Mouse (Mus musculus): ENCODE results near the gene Hydin. TPM values are rescaled to one million over a fixed set of nuclear protein-coding genes. Genes with fewer than 3 reads are reported as not detected.

Gene Hydin
- total and polyA plus RNA-seq, 3 experiments = 9.5 to 17.3 (median 9.8) TPM

- Histone ChIP-seq H3K4me2 (ENCODE audit: insufficient read depth, low read depth, poor library complexity, severe bottlenecking) (no peak overlapping the region), H3K9ac (ENCODE audit: insufficient read depth, low read depth) (no peak overlapping the region), H3K27me3 (replicated peaks) (no peaks in the 10 kb centered on the region), H3K9me3 (replicated peaks; ENCODE audit: low read length) (peaks cover 6% of the 10 kb centered on the region), H3K27ac (ENCODE audit: insufficient read depth, low read depth) (peak overlapping the region; percentile 29; the same call in 1 of the 2 replicates), H3K4me1 (ENCODE audit: control insufficient read depth in 1 of 2, insufficient read depth in 2 of 2) (peaks cover 14 to 20% of the 10 kb centered on the region in 2 experiments), H3K36me3 (replicated peaks in 1 of 2; ENCODE audit: control insufficient read depth in 1 of 2, insufficient read depth in 1 of 2, low read length in 1 of 2) (peaks cover 0 to 51% of the 10 kb centered on the region in 2 experiments), H3K4me3 (replicated peaks in 1 of 3; ENCODE audit: low read depth in 2 of 3, low read length in 2 of 3, poor library complexity in 1 of 3) (no peak overlapping the region), H3K79me2 (replicated peaks; ENCODE audit: control insufficient read depth, extremely low read depth, insufficient read depth, poor library complexity, severe bottlenecking) (no peaks in the 10 kb centered on the region)
- in situ Hi-C loops (cut with MboI; ENCODE audit: low pct_ligation_motif_present, low pct_unique_long_range_greater_than_20kb, low sequenced_read_pairs) (no loop called here), dilution Hi-C loops (cut with MboI; ENCODE audit: extremely low pct_ligation_motif_present, extremely low pct_unique_long_range_greater_than_20kb, low sequenced_read_pairs) (no loop called here)
- DNase-seq (ENCODE audit: extremely low read depth) = peak; percentile 51
- TF ChIP-seq BHLHE40 (IDR thresholded peaks at IDR 0.05; ENCODE audit: low read depth, low read length) = peak; percentile 66
- 0 out of 2 replicates have a peak, but pooled peaks have one; percentile 30 for TF ChIP-seq MAX (IDR thresholded peaks at IDR 0.05; ENCODE audit: low read length)
- peak; percentile 95 for TF ChIP-seq SIN3A (IDR thresholded peaks at IDR 0.05; ENCODE audit: low read length)
- 0 out of 2 replicates have a peak, but pooled peaks have one; percentile 10 for TF ChIP-seq ELF1 (IDR thresholded peaks at IDR 0.05; ENCODE audit: low read depth, low read length)
- TF ChIP-seq MAFK (IDR thresholded peaks at IDR 0.05; ENCODE audit: insufficient replicate concordance, low read length) = peak; percentile 96
- peak; percentile 86 for TF ChIP-seq ETS1 (conservative IDR thresholded peaks at IDR 0.05; ENCODE audit: low read depth, low read length)
- peak; percentile 41; the same call in 1 of the 2 replicates for TF ChIP-seq JUN (IDR thresholded peaks at IDR 0.05; ENCODE audit: insufficient read depth, low read depth, low read length)
- 0 out of 2 replicates have a peak, but pooled peaks have one; percentile 47 for TF ChIP-seq MYC (IDR thresholded peaks at IDR 0.05; ENCODE audit: low read depth, low read length)
- TF ChIP-seq MXI1 (IDR thresholded peaks at IDR 0.05; ENCODE audit: low read depth, low read length) = no peak
- peak; percentile 34; the same call in 1 of the 2 replicates for TF ChIP-seq EP300 (IDR thresholded peaks at IDR 0.05; ENCODE audit: low read length)
- TF ChIP-seq JUND (conservative IDR thresholded peaks at IDR 0.05; ENCODE audit: low read depth, low read length) = peak; percentile 52
- TF ChIP-seq ZMIZ1 (IDR thresholded peaks at IDR 0.05; ENCODE audit: low read depth, low read length) = no peak
- no peak; the same call in 1 of the 2 replicates for TF ChIP-seq USF1 (IDR thresholded peaks at IDR 0.05; ENCODE audit: low read depth, low read length)
- peak; percentile 43; the same call in 1 of the 2 replicates for TF ChIP-seq MEF2A (IDR thresholded peaks at IDR 0.05; ENCODE audit: borderline replicate concordance, low read depth, low read length)
- TF ChIP-seq HCFC1 (IDR thresholded peaks at IDR 0.05; ENCODE audit: low read depth, low read length) = peak; percentile 68
- TF ChIP-seq CHD2 (IDR thresholded peaks at IDR 0.05; ENCODE audit: low read length) = peak; percentile 44; the same call in 1 of the 2 replicates
- TF ChIP-seq CHD1 (IDR thresholded peaks at IDR 0.05; ENCODE audit: low read depth, low read length) = no peak
- peak; percentile 42; the same call in 1 of the 2 replicates for TF ChIP-seq TCF12 (IDR thresholded peaks at IDR 0.05; ENCODE audit: low read depth, low read length)
- peak; percentile 81 for TF ChIP-seq IRF4 (IDR thresholded peaks at IDR 0.05; ENCODE audit: low read depth, low read length)
Measured at GRCm38 (mm10) chr8:110457424-110457823, 190.6 kb downstream of the Hydin start.

DNA sequence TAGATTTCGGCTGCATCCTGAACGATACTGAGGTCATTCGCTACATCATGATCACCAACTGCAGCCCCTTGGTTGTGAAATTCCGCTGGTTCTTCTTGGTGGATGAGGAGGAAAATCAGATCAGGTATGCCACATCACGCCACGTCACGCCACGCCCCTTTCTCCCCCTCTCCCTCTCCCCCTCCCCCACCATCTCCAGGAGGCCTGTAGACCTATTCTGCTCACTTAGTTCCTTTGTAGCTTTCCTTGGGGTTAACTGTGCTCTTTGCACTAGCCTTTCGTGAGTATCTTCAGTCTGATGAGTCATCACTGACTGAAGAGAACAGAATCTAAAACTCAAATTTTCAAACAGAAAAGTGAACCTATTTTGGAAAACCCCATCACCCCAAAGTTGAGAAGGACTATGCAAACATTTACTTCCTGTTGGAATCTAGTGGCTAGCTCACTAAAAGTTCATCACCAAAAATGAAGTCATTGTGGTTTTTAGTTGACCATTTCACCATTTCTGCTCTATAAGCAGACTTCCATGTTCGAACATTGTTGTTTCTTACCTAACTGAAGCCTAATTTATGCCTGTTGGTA, 195.9 kb downstream of the Hydin start:
- Histone ChIP-seq H3K27ac (ENCODE audit: insufficient read depth, low read depth) (peak overlapping the region; percentile 99), H3K27me3 (replicated peaks) (no peaks in the 10 kb centered on the region), H3K79me2 (replicated peaks; ENCODE audit: control insufficient read depth, extremely low read depth, insufficient read depth, poor library complexity, severe bottlenecking) (no peaks in the 10 kb centered on the region), H3K9ac (ENCODE audit: insufficient read depth, low read depth) (peak overlapping the region; percentile 79), H3K4me1 (ENCODE audit: control insufficient read depth in 1 of 2, insufficient read depth in 2 of 2) (peaks cover 17 to 40% of the 10 kb centered on the region in 2 experiments), H3K4me2 (ENCODE audit: insufficient read depth, low read depth, poor library complexity, severe bottlenecking) (peak overlapping the region; percentile 90), H3K4me3 (replicated peaks in 1 of 3; ENCODE audit: low read depth in 2 of 3, low read length in 2 of 3, poor library complexity in 1 of 3) (no peak overlapping the region), H3K9me3 (replicated peaks; ENCODE audit: low read length) (peaks cover 8% of the 10 kb centered on the region), H3K36me3 (replicated peaks in 1 of 2; ENCODE audit: control insufficient read depth in 1 of 2, insufficient read depth in 1 of 2, low read length in 1 of 2) (peaks cover 0 to 38% of the 10 kb centered on the region in 2 experiments)
- in situ Hi-C loops (cut with MboI; ENCODE audit: low pct_ligation_motif_present, low pct_unique_long_range_greater_than_20kb, low sequenced_read_pairs) (no loop called here), dilution Hi-C loops (cut with MboI; ENCODE audit: extremely low pct_ligation_motif_present, extremely low pct_unique_long_range_greater_than_20kb, low sequenced_read_pairs) (no loop called here)
- DNase-seq (ENCODE audit: extremely low read depth) = peak; percentile 87
- TF ChIP-seq E2F4 (IDR thresholded peaks at IDR 0.05; ENCODE audit: insufficient replicate concordance, low read depth, low read length) (0 out of 2 replicates have a peak, but pooled peaks have one; percentile 11), MYC (IDR thresholded peaks at IDR 0.05; ENCODE audit: low read depth, low read length) (peak; percentile 59; the same call in 1 of the 2 replicates), CHD1 (IDR thresholded peaks at IDR 0.05; ENCODE audit: low read depth, low read length) (no peak; the same call in 1 of the 2 replicates), ZMIZ1 (IDR thresholded peaks at IDR 0.05; ENCODE audit: low read depth, low read length) (no peak), EP300 (IDR thresholded peaks at IDR 0.05; ENCODE audit: low read length) (peak; percentile 84), SMC3 (IDR thresholded peaks at IDR 0.05; ENCODE audit: low read depth, low read length) (no peak), TCF12 (IDR thresholded peaks at IDR 0.05; ENCODE audit: low read depth, low read length) (peak; percentile 59), USF1 (IDR thresholded peaks at IDR 0.05; ENCODE audit: low read depth, low read length) (no peak), CTCF (conservative IDR thresholded peaks at IDR 0.05 in 1 of 2, IDR thresholded peaks at IDR 0.05 in 1 of 2; ENCODE audit: low read depth in 2 of 2, low read length in 2 of 2) (no peak), POLR2A (IDR thresholded peaks at IDR 0.05; ENCODE audit: low read depth, low read length) (no peak), MXI1 (IDR thresholded peaks at IDR 0.05; ENCODE audit: low read depth, low read length) (no peak), ZC3H11A (IDR thresholded peaks at IDR 0.05; ENCODE audit: low read depth, low read length) (no peak), PAX5 (IDR thresholded peaks at IDR 0.05; ENCODE audit: low read length) (no peak), UBTF (IDR thresholded peaks at IDR 0.05; ENCODE audit: low read depth, low read length) (no peak), RAD21 (IDR thresholded peaks at IDR 0.05; ENCODE audit: low read depth, low read length) (no peak; the same call in 1 of the 2 replicates), MAFK (IDR thresholded peaks at IDR 0.05; ENCODE audit: insufficient replicate concordance, low read length) (peak; percentile 89), POLR2AphosphoS2 (IDR thresholded peaks at IDR 0.05; ENCODE audit: low read depth, low read length) (no peak), ZKSCAN1 (IDR thresholded peaks at IDR 0.05; ENCODE audit: borderline replicate concordance, low read depth, low read length) (peak; percentile 86), ETS1 (conservative IDR thresholded peaks at IDR 0.05; ENCODE audit: low read depth, low read length) (peak; percentile 92), RCOR1 (conservative IDR thresholded peaks at IDR 0.05; ENCODE audit: low read depth, low read length) (peak; percentile 61; the same call in 1 of the 2 replicates)

Measured in CH12.LX (cell line).